Mouse (Mus musculus) liver, postnatal 0 days (tissue): Measurements from ENCODE around the gene Cdk7.

ENCODE experiments used
- CTCF ChIP-seq: sonication (generic); IDR thresholded peaks from 2 replicates; pipeline ENCODE4 v1.5.1; 2016; ENCODE audit warnings: antibody characterized with exemption, low read depth
- EP300 ChIP-seq: IDR thresholded peaks from 2 replicates; pipeline ENCODE4 v1.6.1; 2016; ENCODE audit warnings: antibody characterized with exemption, low read depth, mild to moderate bottlenecking

DNA sequence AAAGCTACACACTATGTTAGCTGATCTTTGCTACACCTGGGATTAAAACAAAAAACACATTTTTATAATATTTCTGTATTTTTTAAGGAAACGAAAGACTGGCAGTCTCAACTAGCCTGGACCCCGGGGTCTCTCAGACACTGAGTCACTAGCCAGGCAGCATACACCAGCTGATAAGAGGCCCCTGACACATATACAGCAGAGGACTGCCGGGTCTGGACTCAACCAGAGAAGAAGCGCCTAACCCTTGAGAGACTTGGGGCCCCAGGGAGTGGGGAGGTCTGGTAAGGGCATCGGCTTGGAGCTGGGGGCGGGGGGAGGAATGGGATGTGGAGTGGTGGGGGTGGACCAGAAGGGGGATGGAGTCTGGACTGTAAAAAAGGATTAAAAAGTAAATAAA lies 22.3 kb upstream of the Cdk7 start:
- TF ChIP-seq EP300 (no peak), CTCF (no peak)
